Mouse (Mus musculus): ENCODE results near the gene Adam19.
"Not testable (repeated sequence)": the region's sequence is repeated elsewhere in the genome, so short reads cannot be mapped to it uniquely, and the experiment has no call there.

- not testable (repeated sequence) for TF ChIP-seq CTCF (IDR thresholded peaks at IDR 0.05; ENCODE audit: borderline replicate concordance, control insufficient read depth, extremely low read depth, insufficient read depth, low read length, poor library complexity); POLR2A (IDR thresholded peaks at IDR 0.05; ENCODE audit: control insufficient read depth, extremely low read depth, insufficient read depth, low read length, poor library complexity)
These were observed 3.6 kb upstream of the Adam19 start, which contains the start of gene Gm12166 for GRCm38 (mm10) chr11:46052105-46052659.
